Mouse (Mus musculus) CD4-positive helper T cell, adult 2 months (primary cell): Measurements from ENCODE around the gene Man2a1.

ENCODE experiments used
- DNase-seq: peaks from one replicate; pipeline ENCODE4 v3.0.0-alpha.2; 2012; ENCODE audit warnings: low read depth, missing footprints, low spot score

Gene Man2a1

DNA sequence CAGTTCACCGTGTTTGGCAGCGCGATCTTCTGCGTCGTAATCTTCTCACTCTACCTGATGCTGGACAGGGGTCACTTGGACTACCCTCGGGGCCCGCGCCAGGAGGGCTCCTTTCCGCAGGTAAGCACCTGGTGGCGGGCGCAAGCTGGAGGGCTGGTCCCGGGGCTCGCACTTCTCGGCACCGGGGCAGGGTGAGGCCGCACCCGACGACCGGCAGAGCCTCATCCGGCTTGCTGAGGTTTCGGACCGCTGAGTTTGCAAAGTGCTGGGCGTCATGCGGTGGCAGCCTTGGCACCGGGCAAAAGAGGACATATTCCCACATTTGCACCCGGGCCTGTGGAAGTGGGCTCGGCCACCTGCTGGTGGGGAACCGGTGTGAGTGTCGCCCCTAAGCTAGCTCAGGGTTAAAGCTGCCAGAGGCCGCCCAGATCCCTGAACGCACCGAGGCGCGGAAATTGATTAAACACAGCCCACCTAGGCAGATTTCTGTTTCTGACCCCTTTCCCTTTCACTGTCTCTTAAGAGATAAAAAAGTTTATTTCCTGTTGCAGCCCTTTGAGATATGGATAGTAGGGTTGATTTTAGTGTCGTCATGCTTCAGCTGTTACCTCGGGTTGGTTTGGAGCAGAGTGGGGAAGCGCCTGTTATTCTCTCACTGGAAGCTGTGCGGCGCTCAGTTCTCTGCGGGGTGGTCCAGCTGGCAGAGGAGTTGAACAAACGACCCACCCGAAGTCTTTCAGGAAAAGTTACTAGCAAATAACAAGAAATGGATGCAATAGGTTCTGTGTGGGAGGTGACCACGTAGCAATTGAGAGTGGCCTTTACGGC lies 1.4 kb downstream of the Man2a1 start:
- DNase-seq = peak; percentile 62

DNA sequence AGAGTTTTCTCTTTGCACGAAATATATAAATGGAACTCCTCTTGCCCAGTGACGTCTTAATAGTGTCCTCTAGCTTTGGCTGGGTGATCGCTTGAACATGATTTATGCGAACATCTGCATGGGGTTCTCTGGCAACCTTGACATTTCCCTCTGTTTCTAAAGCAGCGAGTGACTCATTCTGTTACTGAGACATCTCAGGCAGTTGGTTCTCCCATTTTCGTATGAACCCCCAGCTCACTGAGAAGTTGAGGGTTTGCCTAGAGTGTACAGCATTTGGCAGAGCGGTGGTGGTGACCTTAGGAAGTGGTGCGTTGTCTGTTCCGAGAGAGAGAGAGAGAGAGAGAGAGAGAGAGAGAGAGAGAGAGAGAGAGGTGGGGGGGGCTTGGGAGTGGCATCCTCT lies 2.6 kb downstream of the Man2a1 start:
- peak; percentile 40 for DNase-seq

GRCm38 (mm10) chr17:64603534-64603933 lies 3.0 kb downstream of the Man2a1 start:
- no peak for DNase-seq

GRCm38 (mm10) chr17:64604163-64604562 lies 3.6 kb downstream of the Man2a1 start:
- peak; percentile 30 for DNase-seq

- no peak for DNase-seq
Observed at GRCm38 (mm10) chr17:64608228-64608627, 7.7 kb downstream of the Man2a1 start.

- no peak for DNase-seq
Observed at GRCm38 (mm10) chr17:64608923-64609598, 8.5 kb downstream of the Man2a1 start.

DNA sequence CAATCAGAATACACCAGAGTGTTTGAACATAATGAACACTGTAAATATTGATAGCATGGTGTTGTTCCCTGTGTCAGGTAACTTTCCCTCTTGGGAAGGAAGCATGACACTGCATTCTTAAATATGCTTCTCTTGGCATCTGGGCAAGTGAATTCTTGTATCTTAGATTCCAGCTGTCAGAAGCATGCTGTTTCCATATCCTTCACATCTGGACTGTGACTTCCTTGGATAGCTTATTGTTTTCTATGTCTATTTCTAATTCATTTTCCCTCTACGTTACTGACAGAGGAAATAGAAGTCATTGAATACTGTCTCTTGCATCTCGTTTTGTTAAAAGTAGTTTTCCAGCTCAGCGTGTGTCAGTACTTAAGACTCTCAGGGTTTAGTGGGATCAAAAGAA lies 9.2 kb downstream of the Man2a1 start:
- DNase-seq = no peak

- DNase-seq = no peak
Observed at GRCm38 (mm10) chr17:64611426-64611825, 10.9 kb downstream of the Man2a1 start.

GRCm38 (mm10) chr17:64612135-64612885 lies 11.8 kb downstream of the Man2a1 start:
- no peak for DNase-seq

GRCm38 (mm10) chr17:64612930-64613329 lies 12.4 kb downstream of the Man2a1 start:
- no peak for DNase-seq

GRCm38 (mm10) chr17:64613351-64613750 lies 12.8 kb downstream of the Man2a1 start:
- DNase-seq = no peak

DNA sequence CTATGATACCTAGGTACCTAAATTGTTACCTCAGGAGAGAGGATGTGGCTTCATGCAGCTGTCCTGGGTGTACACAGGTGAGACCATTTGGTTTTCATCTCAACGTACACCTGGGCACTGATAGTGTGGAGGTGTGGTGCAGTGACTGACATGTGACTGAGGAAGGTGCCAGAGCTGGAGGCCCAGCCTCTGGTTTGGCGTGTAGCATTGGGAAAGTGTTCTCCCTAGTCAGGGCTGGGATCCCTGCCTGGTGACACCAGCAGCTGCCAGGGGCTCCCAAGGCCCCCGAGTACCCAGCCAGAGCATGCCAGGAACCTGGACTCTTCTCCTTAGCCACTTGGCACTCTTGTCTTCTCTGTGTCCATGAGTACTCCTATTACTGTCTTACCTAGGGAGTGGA lies 14.3 kb downstream of the Man2a1 start:
- DNase-seq = no peak

DNA sequence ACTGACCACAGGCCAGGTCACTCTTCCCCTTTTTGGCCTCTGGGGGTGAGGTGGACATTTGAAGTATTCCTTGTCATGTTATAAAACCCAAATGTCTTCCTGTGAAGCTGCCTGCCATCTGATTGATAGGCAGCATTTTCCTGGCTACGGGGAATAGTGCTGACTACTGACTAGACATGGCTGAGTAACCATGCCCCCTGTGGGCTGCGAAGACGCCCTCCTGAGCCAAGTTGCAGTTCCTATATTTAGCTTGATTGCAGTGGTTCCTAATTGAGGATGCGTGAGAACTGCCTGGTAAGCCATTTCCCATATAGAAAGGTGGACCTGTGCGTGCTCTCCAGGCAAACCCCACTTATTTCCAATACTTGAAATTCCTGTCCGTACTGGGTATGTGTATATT lies 14.9 kb downstream of the Man2a1 start:
- no peak for DNase-seq

- no peak for DNase-seq
Observed at GRCm38 (mm10) chr17:64616259-64616658, 15.7 kb downstream of the Man2a1 start.

GRCm38 (mm10) chr17:64617838-64618237 lies 17.3 kb downstream of the Man2a1 start:
- DNase-seq = peak; percentile 25

- no peak for DNase-seq
Observed at GRCm38 (mm10) chr17:64618996-64619395, 18.5 kb downstream of the Man2a1 start.

- no peak for DNase-seq
Observed at GRCm38 (mm10) chr17:64620135-64620534, 19.6 kb downstream of the Man2a1 start.

DNA sequence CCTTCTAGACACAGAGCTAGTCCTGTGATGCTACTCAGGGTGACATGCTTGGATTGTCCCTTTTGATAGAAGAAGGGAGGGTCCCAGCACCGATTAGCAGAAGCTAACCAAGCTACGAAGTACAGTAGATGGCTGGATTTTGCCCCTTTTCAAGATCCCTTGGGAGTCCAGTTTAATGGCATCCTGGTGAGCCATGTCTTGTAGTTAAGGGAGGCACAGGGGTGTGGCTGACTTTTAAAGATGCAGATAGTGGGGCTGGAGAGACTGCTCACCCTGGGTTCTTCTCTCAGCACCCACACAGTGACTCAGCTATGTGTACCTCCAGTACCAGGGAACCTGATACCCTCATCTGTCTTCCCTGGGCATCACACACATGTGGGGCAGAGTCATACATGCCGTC lies 20.1 kb downstream of the Man2a1 start:
- no peak for DNase-seq

DNA sequence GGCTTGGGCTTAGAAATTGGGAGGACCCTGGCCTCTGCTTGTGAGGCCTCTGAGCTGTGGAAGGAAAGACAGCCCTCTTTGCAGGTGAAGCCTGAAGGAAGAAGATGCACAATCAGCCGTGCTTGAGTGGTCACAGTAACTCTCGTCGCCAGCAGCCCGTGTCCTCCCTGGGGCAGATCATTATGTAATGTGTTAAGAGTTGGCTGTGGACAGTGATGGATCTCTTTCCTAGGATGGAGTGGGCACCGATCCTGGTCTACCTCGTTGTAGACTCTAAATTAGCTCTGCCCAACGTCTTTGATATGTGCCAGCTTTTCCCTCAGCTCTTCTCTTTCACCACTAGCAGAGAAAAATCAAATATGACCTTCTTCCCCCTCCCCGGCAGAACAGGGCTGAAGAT lies 20.7 kb downstream of the Man2a1 start:
- DNase-seq = no peak

GRCm38 (mm10) chr17:64621649-64622351 lies 21.3 kb downstream of the Man2a1 start:
- DNase-seq = no peak

GRCm38 (mm10) chr17:64622352-64622886 lies 21.9 kb downstream of the Man2a1 start:
- DNase-seq = peak; percentile 51
